Mouse (Mus musculus) adrenal gland, postnatal 10 days (tissue): ENCODE measurements around the gene 4930503E14Rik. TPM values are rescaled to one million over a fixed set of nuclear protein-coding genes. Genes with fewer than 3 reads are reported as not detected.
"Not testable (repeated sequence)": the region's sequence is repeated elsewhere in the genome, so short reads cannot be mapped to it uniquely, and the experiment has no call there.

Source experiments
- DNase-seq: peaks from one replicate; pipeline ENCODE4 v3.0.0; 2021; ENCODE audit warnings: mixed read lengths
- long read RNA-seq, 2 experiments: library from polyadenylated mRNA; stranded (forward); transcript quantifications; one replicate each; pipeline ENCODE4 v2.0.0; 2021
- total RNA-seq, 2 experiments: library from RNA; stranded (reverse); gene quantifications; 2 replicates each; pipeline ENCODE4 v1.2.3; 2021

Gene 4930503E14Rik
- not detected for total RNA-seq
- long read RNA-seq, experiment 1 = 0 reads
- long read RNA-seq, experiment 2 = 0 reads

DNA sequence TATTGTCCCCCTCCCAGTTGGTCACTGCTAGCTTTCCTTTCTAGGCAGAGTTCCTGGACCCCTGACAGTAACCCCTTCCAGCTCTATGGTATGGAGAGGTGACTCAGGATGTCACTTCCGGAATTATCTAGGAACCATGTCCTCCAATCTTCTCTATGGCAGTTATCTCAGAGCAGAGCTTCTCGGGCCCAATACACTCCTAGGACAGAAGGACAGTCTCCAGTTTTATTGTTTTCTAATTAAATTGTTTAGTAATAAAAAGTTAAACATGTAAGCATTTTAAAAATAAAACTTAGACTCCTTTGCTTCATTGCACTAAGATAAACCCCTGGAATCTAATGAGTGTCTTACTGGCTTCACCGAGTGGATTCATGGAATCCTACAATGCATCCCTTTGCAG is at the start of gene 4930503E14Rik:
Gene 4930503E14Rik, minus strand, starts transcription at position 101 of the 400 bp plus-strand sequence.
- DNase-seq = not testable (repeated sequence)

DNA sequence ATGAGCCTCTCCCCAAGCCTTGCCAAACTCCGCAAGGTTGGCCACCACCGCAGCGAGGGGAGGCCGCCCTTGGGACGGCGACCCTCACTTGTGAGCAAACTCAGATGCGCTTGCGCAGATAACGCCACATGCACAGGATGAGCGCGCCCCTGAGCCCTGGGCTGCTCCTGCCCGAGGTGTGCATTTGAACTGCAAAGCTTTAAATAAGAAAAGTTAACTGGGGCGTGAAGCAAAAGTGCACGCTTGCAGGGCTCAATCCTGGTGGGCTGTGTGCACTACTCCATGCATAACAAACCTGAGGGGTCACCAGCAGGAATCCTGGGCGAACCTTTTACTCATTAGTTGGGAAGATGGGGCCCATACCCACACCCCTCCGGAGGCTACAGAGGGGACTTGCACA is 35.0 kb upstream of the 4930503E14Rik start:
- DNase-seq = no peak

DNA sequence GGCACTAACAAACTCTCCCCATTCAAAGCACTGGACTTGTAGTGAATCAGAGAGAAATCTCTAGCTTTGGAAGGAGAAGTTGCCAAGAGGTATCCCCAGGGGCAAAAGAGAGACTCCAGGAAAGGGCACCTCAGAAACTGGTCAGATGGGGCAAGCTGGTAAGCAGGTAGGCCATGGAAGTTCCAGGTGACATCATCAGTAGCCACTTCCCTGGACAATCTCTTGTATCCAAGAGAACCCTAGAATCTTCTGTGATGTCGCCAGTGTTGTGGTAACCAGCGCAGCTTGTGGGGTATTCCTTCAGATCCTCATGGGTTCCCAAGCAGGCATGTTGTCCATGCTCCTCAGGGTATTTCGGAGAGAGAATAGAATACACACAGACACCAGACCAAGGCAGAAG is 15.7 kb downstream of the 4930503E14Rik start, which contains the start of gene Gm8212:
Gene Gm8212, plus strand, starts transcription at position 301 of the 400 bp plus-strand sequence.
- DNase-seq = not testable (repeated sequence)

DNA sequence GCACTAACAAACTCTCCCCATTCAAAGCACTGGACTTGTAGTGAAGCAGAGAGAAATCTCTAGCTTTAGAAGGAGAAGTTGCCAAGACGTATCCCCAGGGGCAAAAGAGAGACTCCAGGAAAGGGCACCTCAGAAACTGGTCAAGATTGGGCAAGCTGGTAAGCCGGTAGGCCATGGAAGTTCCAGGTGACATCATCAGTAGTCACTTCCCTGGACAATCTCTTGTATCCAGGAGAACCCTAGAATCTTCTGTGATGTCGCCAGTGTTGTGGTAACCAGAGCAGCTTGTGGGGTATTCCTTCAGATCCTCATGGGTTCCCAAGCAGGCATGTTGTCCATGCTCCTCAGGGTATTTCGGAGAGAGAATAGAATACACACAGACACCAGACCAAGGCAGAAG is 89.5 kb downstream of the 4930503E14Rik start, which contains the start of gene Gm3327:
Gene Gm3327, plus strand, starts transcription at position 301 of the 400 bp plus-strand sequence.
- DNase-seq = peak; percentile 1

Other genes starting within 250 kb of the 4930503E14Rik start
- not detected for gene Ang6, start 211.0 kb downstream of the 4930503E14Rik start, total RNA-seq
- 1 to 10 TPM; 4.2 to 4.9 TPM for gene Ear2, start 110.6 kb downstream of the 4930503E14Rik start, total RNA-seq
- gene Gm3327, start 89.4 kb downstream of the 4930503E14Rik start, total RNA-seq = not detected
- gene Gm8212, start 15.6 kb downstream of the 4930503E14Rik start, total RNA-seq = not detected
- not detected for gene Gm8220, start 72.3 kb upstream of the 4930503E14Rik start, total RNA-seq
- not detected for gene Gm5930, start 125.3 kb upstream of the 4930503E14Rik start, total RNA-seq
- gene Gm8229, start 152.1 kb upstream of the 4930503E14Rik start, total RNA-seq = not detected
- not detected for gene Gm3371, start 197.4 kb upstream of the 4930503E14Rik start, total RNA-seq
- not detected for gene Gm8232, start 220.4 kb upstream of the 4930503E14Rik start, total RNA-seq